Mouse (Mus musculus): Measurements from ENCODE around the gene Pkhd1. TPM values are rescaled to one million over a fixed set of nuclear protein-coding genes. Genes with fewer than 3 reads are reported as not detected.

Pkhd1 gene
- polyA plus RNA-seq, 1 experiment = not detected

- H3K36me3 ChIP-seq (ENCODE audit: control insufficient read depth) = no peaks in the 10 kb centered on the region
- no peak overlapping the region for H3K4me3 ChIP-seq (replicated peaks)
- no peaks in the 10 kb centered on the region for H3K9me3 ChIP-seq (ENCODE audit: control insufficient read depth, low read length)
- no peaks in the 10 kb centered on the region for H3K4me1 ChIP-seq (ENCODE audit: control insufficient read depth)
- H3K27me3 ChIP-seq (ENCODE audit: control insufficient read depth) = no peaks in the 10 kb centered on the region
- TF ChIP-seq TAL1 (IDR thresholded peaks at IDR 0.05; ENCODE audit: low read length) (no peak), GATA1 (IDR thresholded peaks at IDR 0.05; ENCODE audit: low read length) (no peak)
Measured at GRCm38 (mm10) chr1:20620611-20621010, 2.7 kb upstream of the Pkhd1 start.

- no peaks in the 10 kb centered on the region for H3K9me3 ChIP-seq (ENCODE audit: control insufficient read depth, low read length)
- no peak overlapping the region for H3K4me3 ChIP-seq (replicated peaks)
- H3K36me3 ChIP-seq (ENCODE audit: control insufficient read depth) = no peaks in the 10 kb centered on the region
- no peaks in the 10 kb centered on the region for H3K4me1 ChIP-seq (ENCODE audit: control insufficient read depth)
- no peak for TF ChIP-seq TAL1 (IDR thresholded peaks at IDR 0.05; ENCODE audit: low read length)
- TF ChIP-seq GATA1 (IDR thresholded peaks at IDR 0.05; ENCODE audit: low read length) = no peak
- no peaks in the 10 kb centered on the region for H3K27me3 ChIP-seq (ENCODE audit: control insufficient read depth)
Measured at GRCm38 (mm10) chr1:20619363-20619762, 1.5 kb upstream of the Pkhd1 start.

DNA sequence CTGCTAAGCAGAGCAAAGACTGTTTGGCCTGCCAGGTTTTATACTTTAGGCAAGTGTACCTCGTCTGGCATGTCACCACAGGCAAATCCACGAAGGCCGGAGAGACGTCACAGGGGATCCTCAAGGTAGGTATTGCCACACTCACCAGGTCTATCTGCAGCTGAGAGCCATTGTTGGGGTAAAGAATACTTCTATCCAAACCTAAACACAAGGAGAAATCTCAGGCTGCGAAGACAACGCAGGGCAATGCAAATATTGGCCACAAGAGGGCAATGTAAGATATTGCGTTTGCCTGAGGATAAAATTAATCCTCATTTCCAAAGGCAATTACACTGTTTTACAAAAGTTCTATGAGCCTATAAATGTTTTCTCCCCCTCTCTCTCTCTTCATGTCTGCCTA lies 5.2 kb downstream of the Pkhd1 start:
- no peaks in the 10 kb centered on the region for H3K36me3 ChIP-seq (ENCODE audit: control insufficient read depth)
- TF ChIP-seq GATA1 (IDR thresholded peaks at IDR 0.05; ENCODE audit: low read length) (no peak), TAL1 (IDR thresholded peaks at IDR 0.05; ENCODE audit: low read length) (no peak)
- no peak overlapping the region for H3K4me3 ChIP-seq (replicated peaks)
- H3K27me3 ChIP-seq (ENCODE audit: control insufficient read depth) = no peaks in the 10 kb centered on the region
- H3K4me1 ChIP-seq (ENCODE audit: control insufficient read depth) = no peaks in the 10 kb centered on the region
- no peaks in the 10 kb centered on the region for H3K9me3 ChIP-seq (ENCODE audit: control insufficient read depth, low read length)

GRCm38 (mm10) chr1:20605489-20605888 lies 12.4 kb downstream of the Pkhd1 start:
- TF ChIP-seq TAL1 (IDR thresholded peaks at IDR 0.05; ENCODE audit: low read length) = no peak
- TF ChIP-seq GATA1 (IDR thresholded peaks at IDR 0.05; ENCODE audit: low read length) = no peak
- no peaks in the 10 kb centered on the region for H3K27me3 ChIP-seq (ENCODE audit: control insufficient read depth)
- H3K36me3 ChIP-seq (ENCODE audit: control insufficient read depth) = no peaks in the 10 kb centered on the region
- H3K4me1 ChIP-seq (ENCODE audit: control insufficient read depth) = no peaks in the 10 kb centered on the region
- no peaks in the 10 kb centered on the region for H3K9me3 ChIP-seq (ENCODE audit: control insufficient read depth, low read length)
- no peak overlapping the region for H3K4me3 ChIP-seq (replicated peaks)

GRCm38 (mm10) chr1:20590488-20590887 lies 27.4 kb downstream of the Pkhd1 start:
- Histone ChIP-seq H3K9me3 (ENCODE audit: control insufficient read depth, low read length) (peaks cover 1% of the 10 kb centered on the region), H3K27me3 (ENCODE audit: control insufficient read depth) (no peaks in the 10 kb centered on the region), H3K4me1 (ENCODE audit: control insufficient read depth) (no peaks in the 10 kb centered on the region), H3K4me3 (replicated peaks) (no peak overlapping the region), H3K36me3 (ENCODE audit: control insufficient read depth) (no peaks in the 10 kb centered on the region)
- no peak for TF ChIP-seq GATA1 (IDR thresholded peaks at IDR 0.05; ENCODE audit: low read length)
- TF ChIP-seq TAL1 (IDR thresholded peaks at IDR 0.05; ENCODE audit: low read length) = no peak

GRCm38 (mm10) chr1:20571469-20571868 lies 46.4 kb downstream of the Pkhd1 start:
- H3K27me3 ChIP-seq (ENCODE audit: control insufficient read depth) = no peaks in the 10 kb centered on the region
- no peak for TF ChIP-seq TAL1 (IDR thresholded peaks at IDR 0.05; ENCODE audit: low read length)
- no peak for TF ChIP-seq GATA1 (IDR thresholded peaks at IDR 0.05; ENCODE audit: low read length)
- no peak overlapping the region for H3K4me3 ChIP-seq (replicated peaks)
- no peaks in the 10 kb centered on the region for H3K36me3 ChIP-seq (ENCODE audit: control insufficient read depth)
- no peaks in the 10 kb centered on the region for H3K4me1 ChIP-seq (ENCODE audit: control insufficient read depth)
- H3K9me3 ChIP-seq (ENCODE audit: control insufficient read depth, low read length) = 0 out of 2 replicates have a peak, but pooled peaks cover 2% of the 10 kb centered on the region

- no peak overlapping the region for H3K4me3 ChIP-seq (replicated peaks)
- no peaks in the 10 kb centered on the region for H3K4me1 ChIP-seq (ENCODE audit: control insufficient read depth)
- no peaks in the 10 kb centered on the region for H3K27me3 ChIP-seq (ENCODE audit: control insufficient read depth)
- 0 out of 2 replicates have a peak, but pooled peaks cover 2% of the 10 kb centered on the region for H3K9me3 ChIP-seq (ENCODE audit: control insufficient read depth, low read length)
- TF ChIP-seq GATA1 (IDR thresholded peaks at IDR 0.05; ENCODE audit: low read length) (no peak), TAL1 (IDR thresholded peaks at IDR 0.05; ENCODE audit: low read length) (no peak)
- H3K36me3 ChIP-seq (ENCODE audit: control insufficient read depth) = no peaks in the 10 kb centered on the region
Measured at GRCm38 (mm10) chr1:20569430-20569829, 48.4 kb downstream of the Pkhd1 start.

DNA sequence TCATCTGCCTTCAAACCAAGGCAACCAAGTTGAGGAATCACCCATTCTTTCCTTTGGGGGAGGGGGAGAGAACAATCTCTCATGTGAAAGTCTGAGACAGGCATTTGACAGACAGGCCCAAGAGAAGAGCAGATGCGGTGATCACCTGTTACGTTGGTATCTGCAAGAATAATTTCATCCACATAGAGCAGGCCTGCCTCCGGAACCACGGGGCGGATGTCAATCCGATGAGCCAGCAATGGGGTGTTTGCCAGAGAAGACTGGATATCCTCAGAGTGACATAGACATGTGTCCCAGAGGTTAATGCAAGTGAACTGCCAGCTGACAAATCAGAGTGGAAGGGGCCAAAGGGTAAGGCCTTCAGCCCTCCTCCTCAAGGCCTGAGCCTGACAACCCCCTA lies 59.4 kb downstream of the Pkhd1 start:
- H3K27me3 ChIP-seq (ENCODE audit: control insufficient read depth) = no peaks in the 10 kb centered on the region
- H3K4me3 ChIP-seq (replicated peaks) = no peak overlapping the region
- H3K4me1 ChIP-seq (ENCODE audit: control insufficient read depth) = no peaks in the 10 kb centered on the region
- H3K36me3 ChIP-seq (ENCODE audit: control insufficient read depth) = no peaks in the 10 kb centered on the region
- TF ChIP-seq TAL1 (IDR thresholded peaks at IDR 0.05; ENCODE audit: low read length) (no peak), GATA1 (IDR thresholded peaks at IDR 0.05; ENCODE audit: low read length) (no peak)
- H3K9me3 ChIP-seq (ENCODE audit: control insufficient read depth, low read length) = no peaks in the 10 kb centered on the region

DNA sequence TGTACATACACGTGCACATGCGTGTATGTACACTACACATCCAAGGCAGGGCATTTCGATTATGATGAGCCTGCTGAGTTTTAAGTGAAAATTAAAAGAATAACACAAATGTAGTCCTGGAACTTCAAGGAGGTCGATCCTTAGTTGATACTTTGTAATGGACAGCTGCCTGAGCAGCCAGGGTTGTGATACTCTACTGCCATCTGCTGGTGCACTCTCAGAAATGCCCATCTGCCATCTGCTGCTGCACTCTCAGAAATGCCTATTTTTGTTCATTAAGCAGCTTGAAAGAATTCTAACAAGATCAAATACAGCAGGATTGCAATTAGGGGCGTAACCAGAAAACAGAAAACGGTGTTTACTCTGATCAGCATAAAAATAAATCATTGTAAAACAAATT lies 63.5 kb downstream of the Pkhd1 start:
- H3K36me3 ChIP-seq (ENCODE audit: control insufficient read depth) = no peaks in the 10 kb centered on the region
- no peak overlapping the region for H3K4me3 ChIP-seq (replicated peaks)
- H3K9me3 ChIP-seq (ENCODE audit: control insufficient read depth, low read length) = no peaks in the 10 kb centered on the region
- H3K4me1 ChIP-seq (ENCODE audit: control insufficient read depth) = no peaks in the 10 kb centered on the region
- TF ChIP-seq TAL1 (IDR thresholded peaks at IDR 0.05; ENCODE audit: low read length) (no peak), GATA1 (IDR thresholded peaks at IDR 0.05; ENCODE audit: low read length) (no peak)
- H3K27me3 ChIP-seq (ENCODE audit: control insufficient read depth) = no peaks in the 10 kb centered on the region

- TF ChIP-seq GATA1 (IDR thresholded peaks at IDR 0.05; ENCODE audit: low read length) (no peak), TAL1 (IDR thresholded peaks at IDR 0.05; ENCODE audit: low read length) (no peak)
- Histone ChIP-seq H3K36me3 (ENCODE audit: control insufficient read depth) (no peaks in the 10 kb centered on the region), H3K4me1 (ENCODE audit: control insufficient read depth) (no peaks in the 10 kb centered on the region), H3K27me3 (ENCODE audit: control insufficient read depth) (no peaks in the 10 kb centered on the region), H3K9me3 (ENCODE audit: control insufficient read depth, low read length) (peaks cover 2% of the 10 kb centered on the region; the same call in 1 of the 2 replicates), H3K4me3 (replicated peaks) (no peak overlapping the region)
Measured at GRCm38 (mm10) chr1:20551334-20551733, 66.5 kb downstream of the Pkhd1 start.
